Mouse (Mus musculus) spleen, adult 2 months (tissue): ENCODE results near the gene Hoxa4.

ENCODE experiments used
- CTCF ChIP-seq: fragments of 200-500 bp; IDR thresholded peaks from 2 replicates; pipeline ENCODE4 v1.5.1; 2011; ENCODE audit warnings: mild to moderate bottlenecking, inconsistent platforms; ENCODE audit not compliant: insufficient read depth, insufficient read length, insufficient replicate concordance; ENCODE audit errors: extremely low read depth
- POLR2A ChIP-seq: fragments of 200-500 bp; IDR thresholded peaks from 2 replicates; pipeline ENCODE4 v1.6.1; 2011; ENCODE audit warnings: low read depth, low read length, inconsistent platforms

GRCm38 (mm10) chr6:52236806-52237205 is 45.3 kb upstream of the Hoxa4 start:
- TF ChIP-seq CTCF (no peak), POLR2A (no peak)
